Mouse (Mus musculus): ENCODE data around the gene Crtc2. TPM values are rescaled to one million over a fixed set of nuclear protein-coding genes. Genes with fewer than 3 reads are reported as not detected.

Gene Crtc2
- polyA plus RNA-seq, 1 experiment from 2014 or later, result 23.7 TPM

GRCm38 (mm10) chr3:90305801-90306200 is 51.8 kb downstream of the Crtc2 start:
- TF ChIP-seq CTCF (IDR thresholded peaks at IDR 0.05; ENCODE audit: low read depth), result no peak
- DNase-seq (ENCODE audit: low spot score) (no peak), ATAC-seq (replicated peaks; ENCODE audit: low FRiP score, low read depth) (no peak)
- Histone ChIP-seq H3K9me3 (replicated peaks; ENCODE audit: low read length) (no peaks in the 10 kb centered on the region), H3K27me3 (ENCODE audit: insufficient read depth, low read length) (no peaks in the 10 kb centered on the region), H3K4me2 (ENCODE audit: low read length) (no peak overlapping the region), H3K4me1 (replicated peaks; ENCODE audit: insufficient read depth, low read length) (no peaks in the 10 kb centered on the region), H3K4me3 (replicated peaks; ENCODE audit: low read depth, low read length) (no peak overlapping the region), H3K9ac (ENCODE audit: low read depth, low read length) (no peak overlapping the region), H3K36me3 (ENCODE audit: insufficient read depth, low read length) (no peaks in the 10 kb centered on the region), H3K27ac (no peak overlapping the region)
- 69% methylated on average over 3 of the region's 3 CpGs for WGBS

- Histone ChIP-seq H3K4me1 (replicated peaks; ENCODE audit: insufficient read depth, low read length) (no peaks in the 10 kb centered on the region), H3K36me3 (ENCODE audit: insufficient read depth, low read length) (no peaks in the 10 kb centered on the region), H3K9ac (ENCODE audit: low read depth, low read length) (no peak overlapping the region), H3K27me3 (ENCODE audit: insufficient read depth, low read length) (no peaks in the 10 kb centered on the region), H3K27ac (no peak overlapping the region), H3K9me3 (replicated peaks; ENCODE audit: low read length) (no peaks in the 10 kb centered on the region), H3K4me3 (replicated peaks; ENCODE audit: low read depth, low read length) (no peak overlapping the region), H3K4me2 (ENCODE audit: low read length) (no peak overlapping the region)
- ATAC-seq (replicated peaks; ENCODE audit: low FRiP score, low read depth) (no peak), DNase-seq (ENCODE audit: low spot score) (no peak)
- TF ChIP-seq CTCF (IDR thresholded peaks at IDR 0.05; ENCODE audit: low read depth), result no peak
Measured at GRCm38 (mm10) chr3:90309589-90309988, 55.6 kb downstream of the Crtc2 start.

DNA sequence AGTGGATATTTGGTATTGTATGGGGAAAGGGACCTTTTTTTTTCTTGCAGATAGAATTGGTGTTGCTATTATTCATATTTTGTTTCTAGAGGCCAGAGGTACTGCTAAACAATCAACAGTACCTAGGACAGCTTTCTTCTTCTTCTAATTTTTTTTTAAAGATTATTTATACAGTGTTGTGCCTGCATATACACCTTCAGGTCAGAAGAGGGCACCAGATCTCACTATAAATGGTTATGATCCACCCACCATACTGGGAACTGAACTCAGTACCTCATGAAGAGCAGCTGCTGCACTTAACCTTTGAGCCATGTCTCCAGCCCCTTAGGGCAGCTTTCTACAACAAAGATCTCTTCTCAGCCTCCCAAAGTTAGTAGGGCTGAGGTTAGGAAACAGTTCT is 59.4 kb downstream of the Crtc2 start:
- no peak overlapping the region for H3K27ac ChIP-seq
- H3K4me2 ChIP-seq (ENCODE audit: low read length), result no peak overlapping the region
- TF ChIP-seq CTCF (IDR thresholded peaks at IDR 0.05; ENCODE audit: low read depth), result peak; percentile 41
- no peak overlapping the region for H3K9ac ChIP-seq (ENCODE audit: low read depth, low read length)
- H3K4me1 ChIP-seq (replicated peaks; ENCODE audit: insufficient read depth, low read length), result no peaks in the 10 kb centered on the region
- H3K36me3 ChIP-seq (ENCODE audit: insufficient read depth, low read length), result no peaks in the 10 kb centered on the region
- DNase-seq (ENCODE audit: low spot score), result no peak
- no peak for ATAC-seq (replicated peaks; ENCODE audit: low FRiP score, low read depth)
- no peak overlapping the region for H3K4me3 ChIP-seq (replicated peaks; ENCODE audit: low read depth, low read length)
- H3K27me3 ChIP-seq (ENCODE audit: insufficient read depth, low read length), result no peaks in the 10 kb centered on the region
- H3K9me3 ChIP-seq (replicated peaks; ENCODE audit: low read length), result no peaks in the 10 kb centered on the region

Small RNA genes lying within 50 kb of the gene (microRNA-seq; reads per million reads assigned to microRNA genes)
- not detected for gene Mir7012

Other genes with a start within 250 kb of the Crtc2 start
- 166 and 177 TPM in 2 replicates for gene 4933434E20Rik, start 202.5 kb upstream of the Crtc2 start, polyA plus RNA-seq (2015; fragmentation: Nextera tagmentation; extraction: Ambion mirVana)
- 150 TPM in 2 replicates for gene Ubap2l, start 201.5 kb upstream of the Crtc2 start, polyA plus RNA-seq (2015; fragmentation: Nextera tagmentation; extraction: Ambion mirVana)
- 352 and 403 TPM in 2 replicates for gene Tpm3, start 181.5 kb upstream of the Crtc2 start, polyA plus RNA-seq (2015; fragmentation: Nextera tagmentation; extraction: Ambion mirVana)
- 0.08 and 0.12 TPM in 2 replicates for gene Nup210l, start 150.0 kb upstream of the Crtc2 start, polyA plus RNA-seq (2015; fragmentation: Nextera tagmentation; extraction: Ambion mirVana)
- gene Rps27, start 40.5 kb upstream of the Crtc2 start, polyA plus RNA-seq (2015; fragmentation: Nextera tagmentation; extraction: Ambion mirVana), result 1,751 and 2,362 TPM in 2 replicates
- gene Rab13, start 40.5 kb upstream of the Crtc2 start, polyA plus RNA-seq (2015; fragmentation: Nextera tagmentation; extraction: Ambion mirVana), result 34.0 and 36.7 TPM in 2 replicates
- gene Jtb, start 22.6 kb upstream of the Crtc2 start, polyA plus RNA-seq (2015; fragmentation: Nextera tagmentation; extraction: Ambion mirVana), result 153 and 160 TPM in 2 replicates
- gene Creb3l4, start 10.7 kb upstream of the Crtc2 start, polyA plus RNA-seq (2015; fragmentation: Nextera tagmentation; extraction: Ambion mirVana), result 4.0 and 5.1 TPM in 2 replicates
- gene Slc39a1, start 6.0 kb upstream of the Crtc2 start, polyA plus RNA-seq (2015; fragmentation: Nextera tagmentation; extraction: Ambion mirVana), result 130 TPM in 2 replicates
- 2.2 TPM in 2 replicates for gene Dennd4b, start 11.0 kb downstream of the Crtc2 start, polyA plus RNA-seq (2015; fragmentation: Nextera tagmentation; extraction: Ambion mirVana)
- gene Gatad2b, start 39.0 kb downstream of the Crtc2 start, polyA plus RNA-seq (2015; fragmentation: Nextera tagmentation; extraction: Ambion mirVana), result 8.1 and 8.9 TPM in 2 replicates
- 15.1 and 16.1 TPM in 2 replicates for gene Slc27a3, start 135.8 kb downstream of the Crtc2 start, polyA plus RNA-seq (2015; fragmentation: Nextera tagmentation; extraction: Ambion mirVana)
- gene Ints3, start 179.5 kb downstream of the Crtc2 start, polyA plus RNA-seq (2015; fragmentation: Nextera tagmentation; extraction: Ambion mirVana), result 17.0 and 17.9 TPM in 2 replicates
- 16.7 and 17.1 TPM in 2 replicates for gene Npr1, start 211.7 kb downstream of the Crtc2 start, polyA plus RNA-seq (2015; fragmentation: Nextera tagmentation; extraction: Ambion mirVana)
- 118 and 134 TPM in 2 replicates for gene Ilf2, start 222.0 kb downstream of the Crtc2 start, polyA plus RNA-seq (2015; fragmentation: Nextera tagmentation; extraction: Ambion mirVana)
- 76.1 and 79.6 TPM in 2 replicates for gene Snapin, start 236.9 kb downstream of the Crtc2 start, polyA plus RNA-seq (2015; fragmentation: Nextera tagmentation; extraction: Ambion mirVana)